Mouse (Mus musculus) ES-E14 (cell line): ENCODE data around the gene Ccdc126.

ENCODE experiments used
- CHD2 ChIP-seq: IDR thresholded peaks from 2 replicates; pipeline ENCODE4 v1.6.1; 2014; ENCODE audit warnings: mild to moderate bottlenecking, low read depth, low read length, inconsistent platforms
- HCFC1 ChIP-seq: IDR thresholded peaks from 2 replicates; pipeline ENCODE4 v1.6.1; 2012; ENCODE audit warnings: low read length, inconsistent platforms, borderline replicate concordance; ENCODE audit not compliant: insufficient read depth
- MAFK ChIP-seq: IDR thresholded peaks from 2 replicates; pipeline ENCODE4 v1.6.1; 2014; ENCODE audit warnings: mild to moderate bottlenecking, low read depth, low read length, inconsistent platforms; ENCODE audit not compliant: insufficient read depth

DNA sequence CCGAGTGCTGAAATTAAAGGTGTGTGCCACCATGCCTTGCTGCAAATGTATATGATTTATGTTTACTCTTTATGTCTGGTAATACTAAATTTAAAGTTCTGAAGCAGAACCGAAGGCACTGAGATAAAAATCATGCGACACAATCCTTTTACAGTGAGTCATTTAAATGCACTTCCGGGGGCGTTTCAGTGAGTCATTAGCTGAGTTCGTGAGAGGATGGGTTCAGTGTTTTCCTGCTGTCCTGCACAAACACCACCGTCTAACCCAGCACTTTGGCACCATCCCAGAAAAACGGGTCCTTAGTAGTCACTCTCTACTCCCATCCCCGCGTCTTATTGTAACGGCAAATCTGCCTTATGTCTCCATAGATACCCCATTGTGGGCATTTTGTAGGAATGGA, 49.2 kb upstream of the Ccdc126 start:
- TF ChIP-seq MAFK (no peak), CHD2 (no peak), HCFC1 (no peak)
